Mouse (Mus musculus) kidney, embryonic 14.5 days (tissue): ENCODE measurements around the gene Gosr2. TPM values are rescaled to one million over a fixed set of nuclear protein-coding genes. Genes with fewer than 3 reads are reported as not detected.
"Not testable (repeated sequence)": the region's sequence is repeated elsewhere in the genome, so short reads cannot be mapped to it uniquely, and the experiment has no call there.

Experiments
- ATAC-seq: fragments of 200-750 bp; cut with Nextera tagmentation; 2 replicates; pipeline ENCODE4 v1.8.0; 2017; ENCODE audit warnings: moderate number of reproducible peaks, mild to moderate bottlenecking, moderate TSS enrichment, moderate library complexity; ENCODE audit not compliant: low FRiP score, low TSS enrichment
- H3K27ac ChIP-seq: fragments of 300-500 bp; sonication (generic); 2 replicates; pipeline ENCODE4 v1.5.1; 2014; ENCODE audit warnings: low read depth, mild to moderate bottlenecking, low read length, moderate library complexity, mixed read lengths
- H3K27me3 ChIP-seq: fragments of 300-500 bp; sonication (generic); 2 replicates; pipeline ENCODE4 v1.6.1; 2014; ENCODE audit warnings: mild to moderate bottlenecking, low read length; ENCODE audit not compliant: control insufficient read depth, insufficient read depth
- H3K36me3 ChIP-seq: fragments of 300-500 bp; sonication (generic); 2 replicates; pipeline ENCODE4 v1.6.1; 2014; ENCODE audit warnings: low read length, mixed read lengths; ENCODE audit not compliant: control insufficient read depth, insufficient read depth
- H3K4me1 ChIP-seq: fragments of 300-500 bp; sonication (generic); 2 replicates; pipeline ENCODE4 v1.6.1; 2014; ENCODE audit warnings: low read length, mixed read lengths; ENCODE audit not compliant: control insufficient read depth, insufficient read depth
- H3K4me2 ChIP-seq: fragments of 300-500 bp; sonication (generic); replicated peaks from 2 replicates; pipeline ENCODE4 v1.6.1; 2014; ENCODE audit warnings: low read depth, mild to moderate bottlenecking, low read length
- H3K4me3 ChIP-seq: fragments of 300-500 bp; sonication (generic); 2 replicates; pipeline ENCODE4 v1.5.1; 2014; ENCODE audit warnings: mild to moderate bottlenecking, low read length
- H3K9ac ChIP-seq: fragments of 300-500 bp; sonication (generic); 2 replicates; pipeline ENCODE4 v1.6.1; 2014; ENCODE audit warnings: low read depth, mild to moderate bottlenecking, low read length, moderate library complexity
- H3K9me3 ChIP-seq: fragments of 300-500 bp; sonication (generic); 2 replicates; pipeline ENCODE4 v1.6.1; 2016; ENCODE audit warnings: low read length; ENCODE audit not compliant: control insufficient read depth
- WGBS: fragments of 180-500 bp; shearing (Covaris S2); extraction: QIAGEN DNeasy Blood & Tissue Kit; methylation state at CpG from one replicate; pipeline ENCODE4 v1.1.7; 2014; 5-methylcytosine and 5-hydroxymethylcytosine counted together
- polyA plus RNA-seq: library from polyadenylated mRNA; unstranded; fragments of >200 nt; fragmentation: Nextera tagmentation; extraction: Ambion mirVana; gene quantifications from 2 replicates; pipeline ENCODE4 v1.2.1, GENCODE M21; 2014

Gosr2 gene
- polyA plus RNA-seq, 1 experiment from 2014 or later, result 82.7 TPM

DNA sequence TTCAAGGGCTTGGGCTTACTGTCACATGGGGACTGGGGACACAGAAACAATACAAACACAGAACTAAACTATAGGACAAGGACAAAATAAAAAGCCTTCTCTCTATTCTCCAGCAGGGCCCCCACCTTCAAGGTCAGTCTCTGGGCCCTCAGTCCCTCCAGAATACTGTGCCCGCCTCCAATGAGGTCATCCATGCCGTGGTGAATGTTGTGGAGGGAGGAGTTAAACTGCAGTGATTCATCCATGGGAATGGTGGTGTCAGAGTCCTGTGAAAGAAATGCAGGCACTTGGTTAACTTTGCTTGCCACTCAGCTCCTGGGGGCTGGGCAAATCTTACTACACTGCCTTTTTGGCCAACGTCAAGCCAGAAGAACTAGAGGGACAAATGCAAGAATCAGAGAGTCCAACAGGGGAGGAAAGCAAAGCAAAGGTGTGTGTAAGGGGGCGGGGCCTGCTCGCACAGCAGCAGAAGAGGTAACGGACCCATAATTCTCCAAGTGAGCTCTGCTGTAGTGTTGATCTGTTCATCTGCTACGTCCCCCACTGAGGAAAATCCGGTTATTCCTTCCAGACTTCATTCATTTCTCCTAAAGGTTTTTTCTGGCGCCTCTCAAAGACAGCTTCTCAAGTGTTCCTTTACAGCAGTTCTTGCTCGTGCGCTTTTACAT lies 13.9 kb downstream of the Gosr2 start:
- H3K4me3 ChIP-seq, result no peak overlapping the region
- no peak overlapping the region for H3K27ac ChIP-seq
- no peak for ATAC-seq
- no peaks in the 10 kb centered on the region; the same call in 1 of the 2 replicates for H3K4me1 ChIP-seq
- H3K36me3 ChIP-seq, result peaks cover 90% of the 10 kb centered on the region
- H3K9me3 ChIP-seq, result no peaks in the 10 kb centered on the region
- no peaks in the 10 kb centered on the region for H3K27me3 ChIP-seq
- WGBS, result 82% methylated on average over 11 of the region's 11 CpGs
- no peak overlapping the region for H3K9ac ChIP-seq
- no peak overlapping the region for H3K4me2 ChIP-seq

DNA sequence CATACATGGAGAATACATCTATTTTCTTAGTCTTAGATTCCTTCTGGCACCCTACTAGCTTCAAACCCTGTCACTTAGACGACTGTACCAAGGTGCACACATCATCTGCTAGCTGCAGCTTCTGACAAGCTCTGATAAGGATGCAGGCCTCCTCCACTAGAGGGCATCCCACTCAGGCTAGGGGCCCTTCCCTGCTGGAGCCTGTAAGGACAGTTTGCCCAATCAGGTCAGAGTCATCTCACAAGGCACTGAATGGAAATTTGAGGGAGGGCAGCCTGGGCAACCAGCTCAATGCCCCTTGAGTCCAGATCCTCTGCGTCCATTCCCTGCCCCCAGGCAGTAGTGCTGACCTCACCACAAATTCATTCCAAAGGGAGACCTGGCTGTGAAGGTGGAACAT lies 20.7 kb downstream of the Gosr2 start:
- H3K4me1 ChIP-seq, H3K4me3 ChIP-seq, H3K27me3 ChIP-seq, H3K9ac ChIP-seq, H3K4me2 ChIP-seq, ATAC-seq, H3K9me3 ChIP-seq, H3K27ac ChIP-seq: not testable (repeated sequence)
- peaks cover 51% of the 10 kb centered on the region for H3K36me3 ChIP-seq
- 42% methylated on average over 2 of the region's 2 CpGs for WGBS

GRCm38 (mm10) chr11:103675556-103675955 lies 22.1 kb downstream of the Gosr2 start:
- whole genome bisulfite sequencing, result 39% methylated on average over 3 of the region's 3 CpGs
- peaks cover 37% of the 10 kb centered on the region for H3K36me3 ChIP-seq
- H3K4me3 ChIP-seq, result no peak overlapping the region
- H3K4me1 ChIP-seq, result no peaks in the 10 kb centered on the region
- H3K27me3 ChIP-seq, result no peaks in the 10 kb centered on the region
- H3K9ac ChIP-seq, result no peak overlapping the region
- H3K9me3 ChIP-seq, result no peaks in the 10 kb centered on the region
- no peak for ATAC-seq
- H3K4me2 ChIP-seq, result no peak overlapping the region
- no peak overlapping the region for H3K27ac ChIP-seq

DNA sequence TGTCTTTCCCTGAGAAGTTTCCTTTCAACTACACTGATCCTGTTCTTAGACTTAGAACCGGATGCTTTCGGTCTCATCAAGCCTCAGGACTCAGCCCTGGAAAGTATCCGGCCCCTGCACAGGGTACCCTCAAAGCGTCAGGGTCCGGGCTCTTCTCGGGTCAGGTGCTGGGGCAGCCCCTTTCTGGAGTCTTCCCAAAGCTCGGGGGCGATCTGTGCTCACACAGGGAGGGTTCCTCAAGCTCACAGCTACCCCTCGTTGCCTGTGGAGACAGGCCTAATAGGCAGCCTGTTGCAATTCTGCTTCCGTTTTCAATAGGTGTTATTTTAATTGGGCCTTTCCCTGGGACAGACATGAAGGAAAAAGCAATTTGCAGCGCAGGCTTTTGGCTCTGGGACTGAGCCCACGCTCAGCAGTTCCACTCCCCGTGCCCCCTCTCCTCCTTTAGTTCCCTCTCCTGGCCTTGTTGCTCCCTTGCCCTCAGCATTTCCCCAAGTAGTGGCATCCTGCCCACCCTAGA lies 30.7 kb downstream of the Gosr2 start:
- 54% methylated on average over 13 of the region's 13 CpGs for whole genome bisulfite sequencing
- H3K27me3 ChIP-seq, result peaks cover 4% of the 10 kb centered on the region; the same call in 1 of the 2 replicates
- no peaks in the 10 kb centered on the region for H3K4me1 ChIP-seq
- no peak overlapping the region for H3K4me2 ChIP-seq
- no peaks in the 10 kb centered on the region for H3K36me3 ChIP-seq
- no peak overlapping the region for H3K9ac ChIP-seq
- no peaks in the 10 kb centered on the region for H3K9me3 ChIP-seq
- no peak overlapping the region for H3K27ac ChIP-seq
- no peak overlapping the region for H3K4me3 ChIP-seq
- ATAC-seq, result no peak

DNA sequence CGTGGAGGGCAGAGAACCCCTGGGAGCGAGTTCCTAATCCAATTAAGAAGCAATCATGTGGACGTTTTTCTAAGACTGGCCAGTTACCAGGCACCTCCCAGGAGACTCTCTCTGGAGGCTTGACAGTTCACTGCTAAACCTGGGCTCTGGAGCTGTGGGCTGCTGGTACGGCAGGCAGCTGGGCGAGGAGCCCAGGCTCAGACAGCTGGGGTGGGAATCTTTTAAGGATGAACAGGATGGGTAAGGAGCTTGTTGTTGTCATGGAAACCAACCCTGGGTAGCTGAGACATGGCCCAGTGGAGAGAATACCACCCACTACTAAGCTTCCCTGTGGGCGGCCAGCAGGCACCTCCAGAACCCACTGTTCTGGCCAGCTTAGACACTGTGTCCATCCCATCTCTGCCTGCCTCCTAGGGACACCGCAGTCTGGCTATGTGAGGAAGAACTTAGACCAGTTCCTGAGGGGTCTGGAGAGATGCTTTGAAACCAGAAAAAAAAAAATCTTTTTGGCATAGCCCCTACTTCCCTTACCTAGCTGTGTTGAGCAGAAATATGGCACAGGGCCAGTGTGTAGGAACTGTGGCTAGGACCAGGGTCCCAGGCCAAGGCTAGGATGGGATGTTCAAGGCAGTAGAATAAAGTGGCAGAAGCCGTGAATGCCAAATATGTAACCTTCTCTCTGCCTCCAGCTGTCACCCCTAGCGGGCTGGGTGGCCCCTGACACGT lies 31.4 kb downstream of the Gosr2 start:
- H3K27me3 ChIP-seq, result peaks cover 4% of the 10 kb centered on the region; the same call in 1 of the 2 replicates
- no peak overlapping the region for H3K27ac ChIP-seq
- H3K4me2 ChIP-seq, result no peak overlapping the region
- WGBS, result 45% methylated on average over 10 of the region's 10 CpGs
- ATAC-seq, result no peak
- no peaks in the 10 kb centered on the region for H3K9me3 ChIP-seq
- no peaks in the 10 kb centered on the region for H3K36me3 ChIP-seq
- no peak overlapping the region for H3K9ac ChIP-seq
- no peak overlapping the region for H3K4me3 ChIP-seq
- no peaks in the 10 kb centered on the region for H3K4me1 ChIP-seq

GRCm38 (mm10) chr11:103665695-103666094 lies 32.0 kb downstream of the Gosr2 start:
- Histone ChIP-seq H3K4me2 (no peak overlapping the region), H3K27ac (no peak overlapping the region), H3K9me3 (no peaks in the 10 kb centered on the region), H3K27me3 (peaks cover 4% of the 10 kb centered on the region; the same call in 1 of the 2 replicates), H3K4me1 (no peaks in the 10 kb centered on the region), H3K9ac (no peak overlapping the region), H3K36me3 (no peaks in the 10 kb centered on the region), H3K4me3 (no peak overlapping the region)
- 65% methylated on average over 1 of the region's 1 CpGs for WGBS
- ATAC-seq, result no peak

- Histone ChIP-seq H3K4me1 (no peaks in the 10 kb centered on the region), H3K9me3 (no peaks in the 10 kb centered on the region), H3K9ac (no peak overlapping the region), H3K36me3 (no peaks in the 10 kb centered on the region), H3K27me3 (peaks cover 4% of the 10 kb centered on the region; the same call in 1 of the 2 replicates), H3K27ac (no peak overlapping the region), H3K4me2 (no peak overlapping the region), H3K4me3 (no peak overlapping the region)
- WGBS, result 85% methylated on average over 8 of the region's 8 CpGs
- no peak for ATAC-seq
These were observed 34.6 kb downstream of the Gosr2 start for GRCm38 (mm10) chr11:103663119-103663518.

DNA sequence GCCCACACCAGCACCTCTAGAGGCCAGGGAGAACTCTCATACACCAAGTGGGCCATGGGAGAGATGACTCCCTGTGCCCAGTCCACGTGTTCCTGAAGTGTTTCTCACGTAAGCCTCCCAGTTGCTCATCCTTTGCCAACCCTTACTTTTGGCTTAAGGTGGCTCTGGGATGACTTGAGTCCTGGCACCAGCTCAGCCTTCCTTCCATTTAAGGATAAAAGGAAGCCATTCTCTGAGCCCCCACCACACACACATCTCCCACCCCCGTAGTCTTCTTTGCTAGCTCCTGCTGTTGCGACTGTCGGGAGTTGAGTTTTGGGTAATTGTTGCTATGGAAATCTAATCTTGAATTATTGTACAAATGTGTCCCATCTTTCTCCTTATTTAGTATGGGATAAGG lies 35.2 kb downstream of the Gosr2 start:
- Histone ChIP-seq H3K27ac (no peak overlapping the region), H3K9me3 (no peaks in the 10 kb centered on the region)
- WGBS, result 82% methylated on average over 5 of the region's 5 CpGs

DNA sequence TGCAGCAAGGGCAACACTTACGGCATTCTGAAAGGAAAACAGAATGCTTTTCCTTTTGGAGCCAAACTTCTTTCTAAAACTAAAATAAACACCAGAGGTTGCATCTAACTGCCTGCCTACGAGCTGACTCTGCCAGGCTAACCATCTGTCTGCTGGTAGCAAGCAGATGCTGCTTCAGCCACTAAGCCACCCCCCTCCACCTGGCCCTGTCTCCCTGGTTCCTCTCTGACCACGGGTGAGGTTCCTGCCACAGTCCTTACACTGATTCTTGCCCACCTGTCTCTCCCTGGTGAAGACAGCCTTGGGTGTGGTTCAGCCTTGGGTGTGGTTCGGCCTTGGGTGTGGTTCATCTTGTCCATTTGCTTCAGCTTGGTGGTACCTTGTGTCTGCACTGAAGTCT lies 35.8 kb downstream of the Gosr2 start:
- Histone ChIP-seq H3K27me3 (peaks cover 2% of the 10 kb centered on the region; the same call in 1 of the 2 replicates), H3K4me3 (no peak overlapping the region), H3K9ac (no peak overlapping the region), H3K4me2 (no peak overlapping the region), H3K4me1 (no peaks in the 10 kb centered on the region), H3K36me3 (no peaks in the 10 kb centered on the region), H3K27ac (no peak overlapping the region), H3K9me3 (no peaks in the 10 kb centered on the region)
- ATAC-seq, result no peak
- WGBS, result 58% methylated on average over 4 of the region's 4 CpGs

More for the DNA sequence above, 35.2 kb downstream of the Gosr2 start:
- Histone ChIP-seq H3K4me2 (no peak overlapping the region), H3K4me3 (no peak overlapping the region), H3K36me3 (no peaks in the 10 kb centered on the region), H3K4me1 (no peaks in the 10 kb centered on the region), H3K9ac (no peak overlapping the region), H3K27me3 (peaks cover 4% of the 10 kb centered on the region; the same call in 1 of the 2 replicates)
- ATAC-seq, result no peak
